Mouse (Mus musculus) brain, embryonic 14.5 days (tissue): Measurements from ENCODE around the gene Olfr618.

Source experiments
- CTCF ChIP-seq: fragments of 200-500 bp; IDR thresholded peaks from 2 replicates; pipeline ENCODE4 v1.5.1; 2012; ENCODE audit warnings: inconsistent platforms, mild to moderate bottlenecking, moderate library complexity, borderline replicate concordance; ENCODE audit not compliant: insufficient read depth, insufficient read length; ENCODE audit errors: extremely low read depth
- POLR2A ChIP-seq: fragments of 200-500 bp; IDR thresholded peaks from 2 replicates; pipeline ENCODE4 v1.6.1; 2012; ENCODE audit warnings: mild to moderate bottlenecking, inconsistent platforms, borderline replicate concordance; ENCODE audit not compliant: poor library complexity, insufficient read depth, insufficient read length, severe bottlenecking; ENCODE audit errors: extremely low read depth

GRCm38 (mm10) chr7:103642602-103643001 lies 52.7 kb downstream of the Olfr618 start, which contains the start of gene Olfr622:
- no peak for TF ChIP-seq POLR2A
- no peak for TF ChIP-seq CTCF
